Comparison of ENCODE assay signal across 17 mouse cellular contexts in genomic region chr12:72700013-72700412, GRCm38 (mm10). TPM values are rescaled to one million over a fixed set of nuclear protein-coding genes. Genes with fewer than 3 reads are reported as not detected.
"Had no signal": no experiment of that assay in that cellular context is flagged by ENCODE, and none has a peak within 500 bp of the region (broad histone marks: within the 10 kb centered on the region; RNA-seq: fewer than 3 reads in every experiment).

No protein-coding gene starts in this region.

- H3K27me3 ChIP-seq: limb, embryonic 12.5 days; liver, embryonic 13.5 days; lung, embryonic 15.5 days had no signal

- DNase-seq: kidney, adult 11 months; kidney, adult 9 months; kidney, postnatal 4 days; liver; liver, embryonic 13.5 days; liver, postnatal 0 days; lung, postnatal 14 days; right cerebral cortex, adult 18-20 months; right cerebral cortex, postnatal 25 days; thymus, postnatal 36 days had no signal

- H3K36me3 ChIP-seq: limb, embryonic 12.5 days; liver, embryonic 13.5 days; lung, embryonic 15.5 days had no signal

- H3K27ac ChIP-seq: kidney, postnatal 0 days; layer of hippocampus, adult 2 months; limb, embryonic 12.5 days; liver, embryonic 13.5 days; lung, embryonic 15.5 days had no signal

- H3K9ac ChIP-seq: limb, embryonic 12.5 days; liver, embryonic 13.5 days; liver, postnatal 0 days; lung, embryonic 15.5 days had no signal

- H3K4me3 ChIP-seq: layer of hippocampus, adult 2 months; limb, embryonic 12.5 days; liver, embryonic 13.5 days; lung, embryonic 15.5 days had no signal

- H3K4me2 ChIP-seq: limb, embryonic 12.5 days; liver, embryonic 13.5 days; lung, embryonic 15.5 days had no signal

- ATAC-seq: liver, postnatal 0 days had no signal

- H3K9me3 ChIP-seq: limb, embryonic 12.5 days; liver, embryonic 13.5 days; lung, embryonic 15.5 days had no signal

- H3K4me1 ChIP-seq: liver, embryonic 13.5 days had no signal

RNA-seq across cellular contexts. Expression of gene Gm4756, which starts 50.6 kb away (rescaled TPM):
- polyA plus RNA-seq: kidney, postnatal 0 days; limb, embryonic 12.5 days; liver, embryonic 13.5 days; lung, embryonic 15.5 days; small intestine, adult 2 months; stomach, embryonic 16.5 days; thymus, postnatal 0 days had no signal
